Comparison of ENCODE assay signal across 12 mouse cellular contexts in the genomic region with DNA sequence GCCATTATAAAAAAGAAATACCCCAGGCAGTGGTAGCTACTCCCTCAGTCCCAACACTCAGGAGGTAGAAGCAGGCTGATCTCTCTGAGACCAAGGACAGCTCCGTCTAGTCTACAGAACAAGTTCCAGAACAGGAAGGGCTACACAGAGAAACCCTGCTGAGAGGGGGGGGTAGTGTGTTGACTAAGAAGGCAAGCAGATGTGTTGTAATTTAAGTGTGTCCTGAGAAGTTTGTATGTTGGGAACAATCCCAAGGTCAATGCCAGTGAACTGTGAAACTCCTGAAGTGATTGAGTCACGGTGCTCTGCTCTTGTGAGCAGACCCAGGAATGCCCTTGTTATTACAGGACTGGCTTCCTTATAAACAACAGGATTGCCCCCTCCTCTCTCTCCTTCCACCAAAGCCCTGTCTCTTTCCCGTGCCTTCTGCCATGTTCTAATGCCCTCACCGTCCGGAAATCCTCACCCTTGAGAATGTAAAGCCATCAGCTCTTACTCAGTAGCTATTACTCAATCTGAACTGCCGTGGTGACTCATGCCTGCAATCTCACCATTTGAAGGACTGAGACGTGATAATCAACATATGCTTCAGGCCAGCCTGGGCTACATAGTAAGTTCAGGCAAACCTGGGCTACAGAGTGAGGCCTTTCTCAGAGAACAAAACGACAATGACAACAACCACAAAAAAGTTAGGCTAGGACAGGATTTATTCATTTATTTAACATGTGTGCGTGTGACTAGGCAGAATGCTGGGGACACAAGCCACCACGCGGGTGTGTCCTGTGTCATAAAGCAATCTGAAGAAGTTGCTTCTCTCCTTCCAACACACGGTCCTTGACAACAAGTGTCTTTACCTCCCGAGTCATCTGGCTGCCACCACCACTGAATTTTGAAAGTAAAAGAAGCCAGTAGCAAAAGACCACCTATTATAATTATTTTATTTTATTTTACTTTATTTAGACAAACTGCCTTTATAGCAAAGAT. TPM values are rescaled to one million over a fixed set of nuclear protein-coding genes. Genes with fewer than 3 reads are reported as not detected.
DNase-seq lines count a peak whose midpoint lies in the region; ATAC-seq and TF ChIP-seq lines count a peak whose summit lies in the region.
"Had no signal": no experiment of that assay in that cellular context is flagged by ENCODE, and none has a peak within 500 bp of the region (broad histone marks: within the 10 kb centered on the region; RNA-seq: fewer than 3 reads in every experiment).

No protein-coding gene starts in this region.

- WGBS in liver, adult 2 months: 65% methylated on average over 13 of the region's 13 CpGs
- 63% methylated on average over 13 of the region's 13 CpGs for WGBS in liver, embryonic 12.5 days (ENCODE audit: insufficient replicate concordance)

- intact Hi-C loops in left cerebral cortex, postnatal 14 days (cut with DNase I): no loop called here

- TF ChIP-seq POLR2A in liver, adult 2 months (IDR thresholded peaks at IDR 0.05; ENCODE audit: extremely low read depth, insufficient read depth, low read length): no peak

- H3K9me3 ChIP-seq in liver, embryonic 12.5 days (replicated peaks): no peaks in the 10 kb centered on the region
- H3K9me3 ChIP-seq: neural tube, embryonic 12.5 days had no signal

- peak; percentile 75 for DNase-seq in liver, adult 2 months (ENCODE audit: extremely low read depth, low read depth, low spot score)
- peak; percentile 87 for DNase-seq in R1 (ENCODE audit: low read depth, low spot score)
- DNase-seq in kidney, adult 8-10 months: peak; percentile 52 to 72
- no peak for DNase-seq in gastrocnemius, postnatal 4 days (ENCODE audit: low spot score in 2 of 2)
- no peak for DNase-seq in left cerebral cortex, postnatal 14 days (ENCODE audit: low spot score in 2 of 2)
- no peak for DNase-seq in thymus, postnatal 0 days (ENCODE audit: low spot score)
- DNase-seq: layer of hippocampus, postnatal 36 days; right cerebral cortex, adult 18-20 months had no signal

- H3K9ac ChIP-seq in liver, adult 2 months (ENCODE audit: low read depth, low read length): no peak overlapping the region
- H3K9ac ChIP-seq in liver, embryonic 12.5 days: no peak overlapping the region
- H3K9ac ChIP-seq: neural tube, embryonic 12.5 days had no signal

- peaks cover 14% of the 10 kb centered on the region; the same call in 1 of the 2 replicates for H3K4me1 ChIP-seq in liver, adult 2 months (ENCODE audit: control insufficient read depth, insufficient read depth, low read length)
- H3K4me1 ChIP-seq in liver, embryonic 12.5 days: peaks cover 20% of the 10 kb centered on the region
- H3K4me1 ChIP-seq: neural tube, embryonic 12.5 days had no signal

- no peaks in the 10 kb centered on the region for H3K79me2 ChIP-seq in liver, adult 2 months (ENCODE audit: control insufficient read depth, insufficient read depth, low read length)

- no peaks in the 10 kb centered on the region for H3K36me3 ChIP-seq in liver, adult 2 months (ENCODE audit: control insufficient read depth, insufficient read depth, low read length)
- H3K36me3 ChIP-seq in liver, embryonic 12.5 days: no peaks in the 10 kb centered on the region
- H3K36me3 ChIP-seq: neural tube, embryonic 12.5 days had no signal

- H3K4me2 ChIP-seq in liver, embryonic 12.5 days: no peak overlapping the region
- H3K4me2 ChIP-seq: neural tube, embryonic 12.5 days had no signal

- no peak for ATAC-seq in liver, embryonic 12.5 days
- ATAC-seq in neutrophil, adult 5-6 weeks (ENCODE audit: extremely low read depth, insufficient number of reproducible peaks, low FRiP score, poor library complexity, severe bottlenecking): peak; percentile 69

- TF ChIP-seq CTCF in liver, adult 2 months (IDR thresholded peaks at IDR 0.05; ENCODE audit: low read depth, low read length): no peak

- H3K27ac ChIP-seq in liver, adult 2 months (replicated peaks; ENCODE audit: insufficient read depth, low read depth, low read length): no peak overlapping the region
- H3K27ac ChIP-seq in liver, embryonic 12.5 days: no peak overlapping the region
- H3K27ac ChIP-seq: neural tube, embryonic 12.5 days had no signal

- no peaks in the 10 kb centered on the region for H3K27me3 ChIP-seq in liver, adult 2 months (ENCODE audit: control insufficient read depth, insufficient read depth, low read length)
- H3K27me3 ChIP-seq in liver, embryonic 12.5 days (replicated peaks): no peaks in the 10 kb centered on the region
- H3K27me3 ChIP-seq: CH12.LX; neural tube, embryonic 12.5 days had no signal

- H3K4me3 ChIP-seq in liver, adult 2 months (ENCODE audit: insufficient read depth, low read depth, low read length): no peak overlapping the region
- no peak overlapping the region for H3K4me3 ChIP-seq in liver, embryonic 12.5 days
- H3K4me3 ChIP-seq: neural tube, embryonic 12.5 days had no signal

RNA-seq across cellular contexts. Expression of a gene that starts 12.5 kb away (rescaled TPM):
- total RNA-seq in liver, adult 2 months (2014; rRNA removed): 3.8 TPM in 2 replicates
- polyA plus RNA-seq in liver, adult 2 months (2012; rRNA removed): 1.0 and 1.4 TPM in 2 replicates
- polyA plus RNA-seq in liver, embryonic 12.5 days (2016; fragmentation: Nextera tagmentation; extraction: Ambion mirVana): 19.4 and 21.2 TPM in 2 replicates
- total RNA-seq in neutrophil, adult 5-6 weeks (2017): 2.9 and 10.1 TPM in 2 replicates
- 1 to 10 TPM; 6.9 to 7.0 TPM for total RNA-seq in gastrocnemius, postnatal 4 days (2021)
- 1 to 10 TPM; 8.0 to 8.2 TPM for total RNA-seq in left cerebral cortex, postnatal 14 days (2021)
- polyA plus RNA-seq in thymus, postnatal 0 days (2015; fragmentation: Nextera tagmentation; extraction: Ambion mirVana): 30.5 and 31.5 TPM in 2 replicates

RNA-seq across cellular contexts. Expression of a gene that starts 34.1 kb away (rescaled TPM):
- total RNA-seq in liver, adult 2 months (2014; rRNA removed): 2.7 and 3.6 TPM in 2 replicates
- polyA plus RNA-seq in liver, adult 2 months (2012; rRNA removed): 5.5 and 6.0 TPM in 2 replicates
- 9.3 and 10.6 TPM in 2 replicates for polyA plus RNA-seq in liver, embryonic 12.5 days (2016; fragmentation: Nextera tagmentation; extraction: Ambion mirVana)
- total RNA-seq in neutrophil, adult 5-6 weeks (2017): 30.6 and 33.4 TPM in 2 replicates
- 1 to 10 TPM; 2.0 to 2.8 TPM for total RNA-seq in gastrocnemius, postnatal 4 days (2021)
- 10 to 100 TPM; 10.8 to 12.2 TPM for total RNA-seq in left cerebral cortex, postnatal 14 days (2021)
- 7.3 and 8.0 TPM in 2 replicates for polyA plus RNA-seq in thymus, postnatal 0 days (2015; fragmentation: Nextera tagmentation; extraction: Ambion mirVana)

RNA-seq across cellular contexts. Expression of a gene that starts 53.9 kb away (rescaled TPM):
- 6.6 and 8.9 TPM in 2 replicates for total RNA-seq in liver, adult 2 months (2014; rRNA removed)
- 7.2 and 8.0 TPM in 2 replicates for polyA plus RNA-seq in liver, adult 2 months (2012; rRNA removed)
- polyA plus RNA-seq in liver, embryonic 12.5 days (2016; fragmentation: Nextera tagmentation; extraction: Ambion mirVana): 14.4 and 14.5 TPM in 2 replicates
- total RNA-seq in neutrophil, adult 5-6 weeks (2017): 7.8 and 8.0 TPM in 2 replicates
- total RNA-seq in gastrocnemius, postnatal 4 days (2021): 10 to 100 TPM; 25.3 to 25.9 TPM
- total RNA-seq in left cerebral cortex, postnatal 14 days (2021): 10 to 100 TPM in 1 of 2 experiments, 1 to 10 TPM in 1; 7.0 to 11.4 TPM
- 7.0 and 7.8 TPM in 2 replicates for polyA plus RNA-seq in thymus, postnatal 0 days (2015; fragmentation: Nextera tagmentation; extraction: Ambion mirVana)

RNA-seq across cellular contexts. Expression of a gene that starts 57.3 kb away (rescaled TPM):
- 59.5 and 87.1 TPM in 2 replicates for total RNA-seq in liver, adult 2 months (2014; rRNA removed)
- polyA plus RNA-seq in liver, adult 2 months (2012; rRNA removed): 25.9 and 26.2 TPM in 2 replicates
- 2,000 and 2,061 TPM in 2 replicates for polyA plus RNA-seq in liver, embryonic 12.5 days (2016; fragmentation: Nextera tagmentation; extraction: Ambion mirVana)
- 127 and 138 TPM in 2 replicates for total RNA-seq in neutrophil, adult 5-6 weeks (2017)
- 100 to 1,000 TPM; 213 to 218 TPM for total RNA-seq in gastrocnemius, postnatal 4 days (2021)
- 100 to 1,000 TPM; 629 to 641 TPM for total RNA-seq in left cerebral cortex, postnatal 14 days (2021)
- polyA plus RNA-seq in thymus, postnatal 0 days (2015; fragmentation: Nextera tagmentation; extraction: Ambion mirVana): 874 and 945 TPM in 2 replicates

RNA-seq across cellular contexts. Expression of a gene that starts 59.2 kb away (rescaled TPM):
- 17.0 and 26.1 TPM in 2 replicates for total RNA-seq in liver, adult 2 months (2014; rRNA removed)
- 9.7 and 10.4 TPM in 2 replicates for polyA plus RNA-seq in liver, adult 2 months (2012; rRNA removed)
- 143 and 148 TPM in 2 replicates for polyA plus RNA-seq in liver, embryonic 12.5 days (2016; fragmentation: Nextera tagmentation; extraction: Ambion mirVana)
- total RNA-seq in neutrophil, adult 5-6 weeks (2017): 327 and 337 TPM in 2 replicates
- 10 to 100 TPM; 71.4 to 79.4 TPM for total RNA-seq in gastrocnemius, postnatal 4 days (2021)
- 10 to 100 TPM; 76.0 to 79.0 TPM for total RNA-seq in left cerebral cortex, postnatal 14 days (2021)
- polyA plus RNA-seq in thymus, postnatal 0 days (2015; fragmentation: Nextera tagmentation; extraction: Ambion mirVana): 190 and 199 TPM in 2 replicates

Comparison
In these comparisons a context has a peak if more than half of its experiments do, and no peak if none do; other contexts are left out.
1. DNase-seq: peak in liver, adult 2 months (single experiment), R1 (single experiment) and kidney, adult 8-10 months (2 of 2); none in gastrocnemius, postnatal 4 days (0 of 2), left cerebral cortex, postnatal 14 days (0 of 2) and thymus, postnatal 0 days (single experiment).